Mouse (Mus musculus): ENCODE results near the gene Ehf.

Ehf gene

DNA sequence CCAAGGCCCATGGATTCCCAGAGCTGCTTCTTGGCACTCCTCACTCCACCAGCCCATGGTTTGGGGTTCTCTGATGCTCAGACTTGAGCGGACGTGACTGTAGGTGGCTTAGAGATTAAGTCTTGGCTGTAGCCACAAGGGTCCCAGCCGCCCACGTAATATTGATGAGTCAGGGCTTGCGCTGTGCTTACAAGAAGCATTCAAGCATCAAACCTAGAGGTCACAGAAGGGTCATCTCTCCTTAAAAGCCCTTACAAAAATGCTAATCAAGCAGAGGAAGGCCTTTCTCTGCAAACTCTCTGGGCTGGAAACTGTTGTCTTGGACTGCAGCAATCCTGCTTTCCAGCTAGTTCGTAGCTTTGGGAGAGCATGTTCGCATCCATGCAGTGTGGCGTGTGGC, 88.2 kb downstream of the Ehf start:
- DNase-seq (ENCODE audit: low read depth): no peak

GRCm38 (mm10) chr2:103213547-103213946, 89.5 kb downstream of the Ehf start:
- no peak for DNase-seq (ENCODE audit: low read depth)

All from fibroblast of lung, adult 2 months (primary cell).